Mouse (Mus musculus): Measurements from ENCODE around the gene Fndc1.

The Fndc1 gene

DNA sequence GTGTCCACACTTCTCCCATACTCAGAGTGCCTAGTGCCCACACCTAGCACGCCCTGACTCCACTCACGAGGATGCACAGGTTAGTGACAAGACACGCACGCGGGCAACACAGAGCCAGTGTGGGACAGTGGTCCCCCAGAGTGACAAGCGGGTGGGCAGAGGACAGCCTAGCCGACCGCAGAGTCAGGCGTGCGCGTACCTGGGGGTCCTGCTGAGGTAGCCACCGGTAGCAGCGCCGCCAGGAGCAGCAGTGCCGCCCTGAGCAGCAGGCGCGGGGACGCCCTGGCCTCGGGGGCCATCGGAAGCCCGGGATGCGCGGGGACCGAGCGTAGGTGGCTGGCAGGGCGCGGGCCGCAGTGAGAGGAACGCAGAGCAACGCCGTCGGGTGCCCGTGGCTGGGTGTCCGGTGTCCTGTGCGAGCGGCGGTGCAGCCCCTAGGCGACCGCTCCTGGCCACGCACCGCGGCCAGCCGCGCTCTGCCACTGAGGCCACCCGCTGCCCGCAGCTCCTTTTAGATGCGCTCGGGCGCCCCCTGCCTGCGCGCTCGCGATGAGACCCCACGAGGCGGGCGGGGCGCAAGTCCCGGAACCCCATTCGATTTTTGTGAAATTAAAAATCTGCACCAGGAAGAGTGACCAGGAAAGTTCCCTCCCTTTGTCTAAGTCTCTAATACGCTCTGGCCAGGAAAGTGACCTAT, at the start of gene Fndc1:
TSS of gene Fndc1 (minus strand) at position 484 of the 697 bp plus-strand sequence.
- peak; percentile 75 for DNase-seq (ENCODE audit: inconsistent ontology term)

GRCm38 (mm10) chr17:7876541-7876940, 49.4 kb upstream of the Fndc1 start:
- no peak for DNase-seq (ENCODE audit: inconsistent ontology term)

- DNase-seq (ENCODE audit: inconsistent ontology term) = peak; percentile 45
These were observed 48.9 kb upstream of the Fndc1 start for GRCm38 (mm10) chr17:7875941-7876461.

DNA sequence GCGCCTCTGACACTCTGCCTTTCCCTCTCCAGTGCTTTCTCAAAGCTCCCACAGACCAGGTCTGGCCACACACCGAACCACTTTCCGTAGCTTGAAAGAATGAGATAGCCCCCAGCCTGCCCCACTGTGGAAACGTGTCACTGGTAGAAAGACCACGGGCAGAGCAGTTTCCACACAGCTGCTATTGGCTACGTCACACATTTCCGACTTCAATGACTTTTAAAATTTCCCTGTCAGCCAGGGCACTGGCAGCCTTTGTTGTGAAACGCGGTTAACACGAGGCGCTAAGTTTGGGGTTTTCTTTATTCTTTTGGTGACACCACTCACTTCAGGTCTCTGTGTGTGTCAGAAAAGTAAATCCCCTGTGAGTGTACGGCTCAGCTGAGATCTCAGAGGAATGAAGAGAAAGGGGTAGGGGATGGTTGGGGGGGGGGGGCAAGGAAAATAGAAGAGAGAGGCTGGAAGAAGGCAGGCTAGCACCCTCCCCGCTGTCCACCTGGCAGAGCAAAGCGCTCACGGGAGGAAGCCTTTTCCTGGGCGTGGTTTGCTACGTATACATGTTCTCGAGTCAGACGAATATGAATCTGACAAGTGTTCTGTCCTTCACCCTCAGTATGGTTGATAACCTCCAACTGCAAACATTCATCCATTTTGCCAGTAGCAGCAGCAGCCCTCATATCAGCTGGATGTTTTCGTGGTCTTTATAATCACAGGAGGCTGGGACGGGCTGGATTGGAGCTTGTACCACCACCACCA, 47.9 kb upstream of the Fndc1 start:
- DNase-seq (ENCODE audit: inconsistent ontology term) = no peak

- DNase-seq (ENCODE audit: inconsistent ontology term) = peak; percentile 37
These were observed 46.3 kb upstream of the Fndc1 start for GRCm38 (mm10) chr17:7873382-7873781.

DNA sequence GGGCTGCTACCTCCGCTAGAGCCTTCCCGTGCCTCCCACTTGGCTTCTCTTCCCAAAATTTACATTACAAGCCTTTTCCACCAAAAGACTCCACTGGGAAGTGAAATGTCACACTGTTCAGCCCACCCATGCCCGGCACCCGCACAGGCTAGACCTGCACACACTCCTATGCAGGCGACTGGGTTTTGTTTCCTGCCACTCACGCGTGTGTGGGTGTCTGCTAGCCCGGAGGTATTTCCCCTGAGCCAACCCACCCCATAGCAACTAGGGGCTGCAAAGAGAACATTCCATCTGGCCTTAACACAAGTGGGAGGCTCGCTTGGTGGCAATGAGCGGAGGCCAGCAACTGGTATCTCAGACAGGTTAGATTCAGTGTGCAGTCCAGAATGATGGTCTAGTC, 44.7 kb upstream of the Fndc1 start:
- no peak for DNase-seq (ENCODE audit: inconsistent ontology term)

DNA sequence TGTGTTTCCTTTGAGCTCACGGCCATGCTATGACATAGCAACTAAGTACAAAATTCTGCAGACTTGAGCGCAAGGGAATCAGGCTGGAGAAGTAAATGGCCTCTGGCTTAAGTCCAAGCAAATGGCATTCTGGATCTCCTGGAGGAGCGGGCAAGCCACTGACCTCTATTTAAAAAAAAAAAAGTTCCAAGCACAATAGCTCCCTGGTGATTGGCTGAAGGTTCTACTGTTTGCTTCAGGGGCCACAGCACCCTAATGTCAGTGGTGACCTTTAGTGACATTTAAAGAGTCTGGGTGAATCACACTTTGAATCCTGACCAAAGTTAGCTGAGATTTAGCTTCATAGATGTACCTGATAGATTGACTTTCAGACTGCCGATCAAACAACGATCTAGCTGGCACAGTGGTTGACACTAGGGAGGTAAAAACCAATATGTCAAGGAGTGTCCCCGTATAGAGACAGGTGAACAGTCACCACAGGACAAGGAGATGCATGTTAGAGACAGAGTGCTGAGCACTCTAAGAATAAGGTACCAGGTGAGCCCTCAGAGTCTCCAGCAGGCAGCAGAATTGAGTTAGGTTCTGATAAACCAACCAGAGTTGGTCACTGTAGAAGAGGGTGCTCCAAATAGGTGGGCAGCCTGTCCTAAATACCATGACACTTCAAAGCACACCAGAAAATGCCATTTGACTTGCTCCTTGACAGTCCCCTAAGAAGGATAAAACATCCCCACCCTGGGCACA, 43.9 kb upstream of the Fndc1 start:
- DNase-seq (ENCODE audit: inconsistent ontology term) = no peak

GRCm38 (mm10) chr17:7869114-7869513, 42.0 kb upstream of the Fndc1 start:
- DNase-seq (ENCODE audit: inconsistent ontology term) = no peak

- peak; percentile 29 for DNase-seq (ENCODE audit: inconsistent ontology term)
These were observed 41.5 kb upstream of the Fndc1 start for GRCm38 (mm10) chr17:7868631-7869030.

GRCm38 (mm10) chr17:7864740-7865139, 37.6 kb upstream of the Fndc1 start:
- DNase-seq (ENCODE audit: inconsistent ontology term) = no peak

- peak; percentile 40 for DNase-seq (ENCODE audit: inconsistent ontology term)
These were observed 36.6 kb upstream of the Fndc1 start for GRCm38 (mm10) chr17:7863745-7864144.

DNA sequence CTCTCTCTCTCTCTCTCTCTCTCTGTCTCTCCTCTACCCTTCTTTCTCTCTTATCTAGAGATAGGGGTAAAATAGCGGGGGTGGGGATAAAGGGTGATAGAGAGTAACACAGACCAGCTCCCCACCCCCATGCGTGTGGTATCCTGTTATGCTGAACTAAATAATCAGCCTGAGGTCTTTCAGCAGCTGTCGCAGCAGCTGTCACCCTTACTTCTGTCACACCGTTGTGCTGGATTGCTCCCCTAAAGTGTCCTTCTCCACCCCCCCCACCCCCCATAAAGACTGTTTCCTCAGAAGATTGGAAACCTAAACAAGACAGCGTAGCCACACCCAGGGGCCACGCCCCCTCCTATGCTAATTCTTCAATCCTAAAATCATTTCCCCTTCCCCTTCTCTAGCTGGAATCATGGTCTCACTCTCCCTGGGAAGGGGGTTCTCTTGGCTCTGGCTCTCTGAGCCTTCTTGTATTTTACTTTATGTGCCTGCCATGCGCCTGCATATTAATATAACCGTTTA, 33.8 kb upstream of the Fndc1 start:
- no peak for DNase-seq (ENCODE audit: inconsistent ontology term)

GRCm38 (mm10) chr17:7857658-7858057, 30.6 kb upstream of the Fndc1 start:
- no peak for DNase-seq (ENCODE audit: inconsistent ontology term)

GRCm38 (mm10) chr17:7855851-7856250, 28.7 kb upstream of the Fndc1 start:
- peak; percentile 49 for DNase-seq (ENCODE audit: inconsistent ontology term)

- no peak for DNase-seq (ENCODE audit: inconsistent ontology term)
These were observed 24.9 kb upstream of the Fndc1 start for GRCm38 (mm10) chr17:7851979-7852378.

DNA sequence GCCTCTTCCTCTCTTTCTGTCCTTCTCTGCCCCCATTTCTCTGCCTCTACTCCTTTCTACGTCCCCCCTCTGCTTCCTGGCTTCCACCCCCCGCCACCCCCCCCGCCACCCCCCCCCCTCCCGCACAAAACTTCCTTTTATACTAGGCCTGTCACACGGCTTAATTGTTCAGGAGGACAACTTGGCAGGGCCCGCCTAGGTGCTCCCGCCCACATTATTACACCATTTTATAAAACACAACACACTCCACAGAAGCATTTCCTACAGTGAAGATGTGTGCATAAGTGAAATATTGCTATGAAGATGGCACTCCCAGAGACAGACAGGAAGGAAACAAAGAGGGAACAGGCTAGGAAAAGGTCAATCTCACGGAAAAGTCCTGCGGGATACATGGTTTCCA, 24.4 kb upstream of the Fndc1 start:
- no peak for DNase-seq (ENCODE audit: inconsistent ontology term)

DNA sequence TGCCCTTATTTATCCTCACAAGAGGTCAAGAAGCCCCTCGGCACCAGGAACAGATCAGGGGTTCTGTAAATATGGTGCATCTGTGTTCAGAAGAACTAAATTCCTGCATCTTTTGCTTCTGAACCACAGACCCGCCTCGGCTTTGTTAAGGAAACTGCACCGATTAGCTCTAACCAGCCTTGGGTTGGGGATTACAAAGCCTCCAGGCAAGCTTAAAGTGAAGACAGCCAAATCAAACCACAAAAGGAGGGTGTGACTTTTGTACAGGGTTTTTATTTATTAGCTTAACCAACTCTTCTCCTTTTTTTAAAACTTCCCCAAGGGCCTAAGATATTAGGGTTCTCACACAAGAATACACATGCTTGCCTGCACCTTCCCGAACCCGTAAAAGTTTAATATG, 23.1 kb upstream of the Fndc1 start:
- DNase-seq (ENCODE audit: inconsistent ontology term) = no peak

- DNase-seq (ENCODE audit: inconsistent ontology term) = no peak
These were observed 13.6 kb upstream of the Fndc1 start for GRCm38 (mm10) chr17:7840505-7841290.

- DNase-seq (ENCODE audit: inconsistent ontology term) = peak; percentile 55
These were observed 484 bp upstream of the Fndc1 start for GRCm38 (mm10) chr17:7827586-7827985.

DNA sequence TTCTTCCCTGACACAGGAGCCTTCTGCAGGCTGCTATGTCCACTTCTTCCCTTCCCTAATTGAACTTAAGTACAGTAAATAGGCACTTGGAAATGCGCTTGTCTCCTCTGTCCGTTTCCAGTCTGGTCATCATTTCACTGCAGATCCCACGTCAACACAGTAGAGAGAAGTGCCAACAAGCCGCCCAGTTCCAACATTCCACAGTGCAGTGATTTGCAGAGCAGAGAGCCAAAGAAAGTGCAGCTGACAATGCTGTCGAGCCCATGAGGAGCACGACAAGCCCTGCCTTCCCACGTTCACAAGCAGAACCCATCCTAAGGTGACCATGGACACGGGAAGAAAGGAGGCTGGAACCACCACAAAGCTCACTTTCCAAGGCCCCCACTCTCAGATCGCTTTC, 1.7 kb downstream of the Fndc1 start:
- DNase-seq (ENCODE audit: inconsistent ontology term) = peak; percentile 71

DNA sequence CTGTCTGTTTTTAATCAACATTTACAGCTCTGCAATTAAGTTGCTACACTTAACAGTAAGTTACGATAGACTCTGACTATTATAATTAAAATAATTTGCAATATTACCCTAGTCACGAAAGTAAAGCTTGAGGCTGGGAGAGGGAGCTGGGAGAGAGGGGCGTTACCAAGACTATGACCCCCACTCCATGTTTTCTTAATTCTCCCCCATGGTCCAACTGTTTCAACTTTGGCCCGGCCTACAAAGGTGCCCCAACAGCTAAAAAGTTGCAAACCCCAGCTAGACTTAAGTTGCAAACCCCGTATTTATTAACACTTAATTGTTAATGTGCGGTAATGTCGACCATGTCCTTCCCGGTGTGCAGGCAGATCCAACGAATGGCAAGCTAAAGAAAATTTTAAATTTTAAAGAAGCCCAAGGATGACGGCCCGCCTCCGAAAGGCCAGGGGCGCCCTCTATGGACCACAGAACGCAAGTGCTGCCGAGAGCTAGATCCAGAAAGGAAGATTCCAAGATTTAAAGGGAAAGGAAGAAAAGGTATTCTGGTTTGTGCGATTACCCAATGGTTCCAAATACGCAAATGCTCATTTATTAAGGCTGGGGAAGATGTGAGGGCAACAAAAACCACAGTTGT, 5.4 kb downstream of the Fndc1 start:
- peak; percentile 36 for DNase-seq (ENCODE audit: inconsistent ontology term)
